Mouse (Mus musculus): ENCODE results near the gene Slc25a27.

DNA sequence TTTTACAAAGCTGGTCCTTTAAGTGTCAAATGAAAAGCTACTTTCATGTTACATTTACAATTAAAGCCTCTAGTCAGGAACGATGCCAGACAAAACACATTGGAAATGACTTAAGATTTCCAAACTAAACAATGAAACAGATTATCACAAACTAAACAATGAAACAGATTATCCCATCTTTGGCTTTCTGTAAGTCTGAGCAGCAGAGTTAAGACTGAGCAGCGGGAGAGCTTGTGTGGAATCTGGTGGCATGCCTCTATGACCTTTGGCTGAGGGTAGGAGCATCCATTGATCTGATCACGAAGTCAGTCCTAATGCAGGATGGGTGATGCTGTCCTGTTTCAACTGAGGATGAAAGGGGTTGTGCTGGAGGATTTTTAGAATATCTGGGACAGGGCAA is 54.8 kb downstream of the Slc25a27 start:
- TF ChIP-seq GATA1 (IDR thresholded peaks at IDR 0.05; ENCODE audit: borderline replicate concordance, low read length) (no peak), FLI1 (IDR thresholded peaks at IDR 0.05; ENCODE audit: low read length) (no peak)
